Mouse (Mus musculus) embryonic facial prominence, embryonic 15.5 days (tissue): Measurements from ENCODE around the gene Foxd1. TPM values are rescaled to one million over a fixed set of nuclear protein-coding genes. Genes with fewer than 3 reads are reported as not detected.

Experiments used
- ATAC-seq: fragments of 200-750 bp; cut with Nextera tagmentation; 2 replicates; pipeline ENCODE4 v1.8.0; 2017; ENCODE audit warnings: low read depth, moderate TSS enrichment; ENCODE audit not compliant: insufficient number of reproducible peaks, low FRiP score, low TSS enrichment
- H3K27ac ChIP-seq: fragments of 300-500 bp; sonication (generic); replicated peaks from 2 replicates; pipeline ENCODE4 v1.5.1; 2015; ENCODE audit warnings: mild to moderate bottlenecking, inconsistent platforms
- H3K27me3 ChIP-seq: fragments of 300-500 bp; sonication (generic); 2 replicates; pipeline ENCODE4 v1.6.1; 2015; ENCODE audit warnings: inconsistent platforms
- H3K36me3 ChIP-seq: fragments of 300-500 bp; sonication (generic); 2 replicates; pipeline ENCODE4 v1.6.1; 2015; ENCODE audit warnings: mild to moderate bottlenecking, inconsistent platforms
- H3K4me1 ChIP-seq: fragments of 300-500 bp; sonication (generic); 2 replicates; pipeline ENCODE4 v1.6.1; 2015; ENCODE audit warnings: inconsistent platforms
- H3K4me2 ChIP-seq: fragments of 300-500 bp; sonication (generic); replicated peaks from 2 replicates; pipeline ENCODE4 v1.6.1; 2015; ENCODE audit warnings: mild to moderate bottlenecking, inconsistent platforms
- H3K4me3 ChIP-seq: fragments of 300-500 bp; sonication (generic); replicated peaks from 2 replicates; pipeline ENCODE4 v1.5.1; 2015; ENCODE audit warnings: mild to moderate bottlenecking, inconsistent platforms
- H3K9ac ChIP-seq: fragments of 300-500 bp; sonication (generic); 2 replicates; pipeline ENCODE4 v1.6.1; 2015; ENCODE audit warnings: inconsistent platforms
- H3K9me3 ChIP-seq: fragments of 300-500 bp; sonication (generic); replicated peaks from 2 replicates; pipeline ENCODE4 v1.6.1; 2016; ENCODE audit warnings: inconsistent platforms
- WGBS: fragments of 180-500 bp; shearing (Covaris S2); methylation state at CpG from one replicate; pipeline ENCODE4 v1.1.7; 2015; 5-methylcytosine and 5-hydroxymethylcytosine counted together
- polyA plus RNA-seq: library from polyadenylated mRNA; unstranded; fragments of >200 nt; fragmentation: Nextera tagmentation; extraction: Ambion mirVana; gene quantifications from 2 replicates; pipeline ENCODE4 v1.2.1, GENCODE M21; 2015

The Foxd1 gene
- polyA plus RNA-seq, 1 experiment from 2014 or later: 3.1 TPM

GRCm38 (mm10) chr13:98317246-98317677 is 36.8 kb upstream of the Foxd1 start:
- ATAC-seq: no peak; the same call in 1 of the 2 replicates
- Histone ChIP-seq H3K4me1 (peaks cover 16% of the 10 kb centered on the region), H3K9me3 (no peaks in the 10 kb centered on the region), H3K27ac (peak overlapping the region; percentile 92), H3K4me2 (peak overlapping the region; percentile 71), H3K27me3 (no peaks in the 10 kb centered on the region), H3K36me3 (peaks cover 13% of the 10 kb centered on the region; the same call in 1 of the 2 replicates), H3K4me3 (peak overlapping the region; percentile 84), H3K9ac (peak overlapping the region; percentile 98)
- 2% methylated on average over 16 of the region's 16 CpGs for WGBS

- Histone ChIP-seq H3K27ac (no peak overlapping the region), H3K4me1 (peaks cover 16% of the 10 kb centered on the region), H3K4me3 (no peak overlapping the region), H3K27me3 (no peaks in the 10 kb centered on the region), H3K36me3 (peaks cover 10% of the 10 kb centered on the region; the same call in 1 of the 2 replicates), H3K9ac (no peak overlapping the region), H3K4me2 (no peak overlapping the region), H3K9me3 (no peaks in the 10 kb centered on the region)
- WGBS: 83% methylated on average over 6 of the region's 6 CpGs
- ATAC-seq: no peak
Observed at GRCm38 (mm10) chr13:98317911-98318310, 36.1 kb upstream of the Foxd1 start.

GRCm38 (mm10) chr13:98325034-98325433 is 29.0 kb upstream of the Foxd1 start:
- no peak overlapping the region for H3K4me3 ChIP-seq
- WGBS: 35% methylated on average over 11 of the region's 11 CpGs
- H3K9ac ChIP-seq: no peak overlapping the region
- no peaks in the 10 kb centered on the region for H3K36me3 ChIP-seq
- H3K27me3 ChIP-seq: no peaks in the 10 kb centered on the region
- H3K27ac ChIP-seq: no peak overlapping the region
- H3K4me2 ChIP-seq: no peak overlapping the region
- no peak for ATAC-seq
- H3K4me1 ChIP-seq: no peaks in the 10 kb centered on the region
- no peaks in the 10 kb centered on the region for H3K9me3 ChIP-seq

DNA sequence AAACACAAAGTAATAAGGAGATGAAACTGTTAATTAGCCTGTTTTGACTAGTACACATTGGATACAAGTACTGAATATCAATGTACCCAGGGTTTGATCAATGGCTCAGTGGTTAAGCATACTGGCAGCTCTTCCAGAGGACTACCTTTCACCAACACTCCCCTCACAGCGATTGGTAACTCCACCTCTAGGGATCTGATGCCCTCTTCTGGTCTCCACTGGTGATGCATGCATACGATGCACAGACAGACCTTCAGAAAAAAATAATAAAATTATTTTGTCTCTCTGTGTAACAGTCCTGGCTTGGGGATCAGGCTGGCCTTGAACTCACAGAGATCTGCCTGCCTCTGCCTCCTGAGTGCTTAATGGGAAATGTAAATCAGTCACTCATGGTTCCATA is 21.9 kb upstream of the Foxd1 start:
- ATAC-seq: no peak
- WGBS: 45% methylated on average over 2 of the region's 2 CpGs

GRCm38 (mm10) chr13:98336205-98336604 is 17.8 kb upstream of the Foxd1 start:
- no peak overlapping the region for H3K4me2 ChIP-seq
- no peaks in the 10 kb centered on the region for H3K36me3 ChIP-seq
- ATAC-seq: no peak
- H3K27ac ChIP-seq: no peak overlapping the region
- H3K9me3 ChIP-seq: no peaks in the 10 kb centered on the region
- 0 out of 2 replicates have a peak, but pooled peaks cover 9% of the 10 kb centered on the region for H3K27me3 ChIP-seq
- no peak overlapping the region for H3K4me3 ChIP-seq
- no peaks in the 10 kb centered on the region for H3K4me1 ChIP-seq
- 53% methylated on average over 1 of the region's 1 CpGs for WGBS
- no peak overlapping the region for H3K9ac ChIP-seq

More for the DNA sequence above, 21.9 kb upstream of the Foxd1 start:
- Histone ChIP-seq H3K4me3 (no peak overlapping the region), H3K27ac (no peak overlapping the region), H3K9ac (no peak overlapping the region), H3K4me2 (no peak overlapping the region), H3K27me3 (no peaks in the 10 kb centered on the region), H3K4me1 (no peaks in the 10 kb centered on the region), H3K36me3 (no peaks in the 10 kb centered on the region), H3K9me3 (no peaks in the 10 kb centered on the region)

DNA sequence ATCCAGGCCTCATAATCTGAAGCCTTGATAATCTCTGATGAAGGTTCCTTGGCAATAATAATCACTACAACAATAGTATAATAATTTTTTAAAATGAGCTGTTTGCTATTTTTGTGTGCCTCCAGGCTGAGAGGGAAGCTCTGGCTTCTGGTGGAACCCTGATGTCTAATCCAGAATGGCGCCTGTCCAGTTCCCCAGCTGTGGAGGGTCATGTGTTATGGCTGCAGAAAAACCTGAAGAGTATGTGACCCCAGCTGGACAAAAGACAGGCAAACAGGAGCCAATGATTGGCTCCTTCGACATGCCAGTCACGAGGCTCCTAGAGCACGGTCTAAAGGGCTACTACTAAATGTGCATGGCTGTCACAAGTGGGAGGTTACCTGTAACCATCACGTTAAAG is 13.5 kb upstream of the Foxd1 start:
- Histone ChIP-seq H3K4me1 (no peaks in the 10 kb centered on the region), H3K9me3 (no peaks in the 10 kb centered on the region), H3K4me3 (no peak overlapping the region)

DNA sequence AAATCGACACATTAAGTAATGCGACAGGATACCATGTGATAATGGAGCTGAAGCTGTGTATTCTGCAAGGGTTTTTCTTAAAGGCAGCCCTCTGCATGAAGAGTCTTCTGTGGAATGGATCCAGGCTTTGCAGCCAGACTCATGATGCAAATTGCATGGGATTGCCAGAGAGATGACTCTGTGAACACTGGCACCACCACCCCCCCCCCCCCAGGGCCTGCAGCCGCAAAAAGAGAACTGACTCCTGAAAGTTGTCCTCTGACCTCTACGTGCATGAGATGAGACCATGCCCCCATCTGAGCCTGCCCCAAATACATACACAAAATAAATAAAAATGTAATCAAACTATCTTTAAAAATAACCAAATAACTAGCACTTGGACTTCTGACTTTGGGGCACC is 4.6 kb upstream of the Foxd1 start:
- Histone ChIP-seq H3K4me3 (no peak overlapping the region), H3K27me3 (peaks cover 63% of the 10 kb centered on the region)

More for the DNA sequence above, 13.5 kb upstream of the Foxd1 start:
- no peak for ATAC-seq
- no peak overlapping the region for H3K27ac ChIP-seq
- H3K9ac ChIP-seq: no peak overlapping the region
- WGBS: 65% methylated on average over 5 of the region's 5 CpGs
- peaks cover 16% of the 10 kb centered on the region for H3K27me3 ChIP-seq
- no peak overlapping the region for H3K4me2 ChIP-seq
- H3K36me3 ChIP-seq: no peaks in the 10 kb centered on the region

DNA sequence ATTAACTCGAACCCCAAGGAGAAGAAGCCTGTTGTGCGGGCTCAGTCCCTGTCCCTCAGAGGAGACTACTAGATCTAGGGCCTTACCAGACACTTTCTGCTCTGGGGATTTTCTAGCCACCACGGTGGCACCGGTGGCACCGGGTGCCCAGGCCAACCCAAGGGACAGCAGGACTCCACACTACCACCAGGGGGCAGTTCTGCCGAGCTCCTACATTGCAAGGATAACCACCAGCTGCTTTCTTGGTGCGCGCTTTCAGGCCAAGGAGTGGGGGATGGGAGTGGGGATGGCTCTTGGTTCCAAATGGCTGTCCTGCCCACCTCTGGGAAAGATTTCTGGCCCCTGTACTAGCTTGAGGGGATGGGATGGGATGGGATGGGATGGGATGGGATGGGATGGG is 2.5 kb upstream of the Foxd1 start:
- Histone ChIP-seq H3K9ac (no peak overlapping the region), H3K4me2 (no peak overlapping the region), H3K9me3 (no peaks in the 10 kb centered on the region), H3K4me3 (no peak overlapping the region), H3K4me1 (peaks cover 24% of the 10 kb centered on the region), H3K27me3 (peaks cover 72% of the 10 kb centered on the region), H3K36me3 (no peaks in the 10 kb centered on the region), H3K27ac (no peak overlapping the region)
- WGBS: 19% methylated on average over 8 of the region's 8 CpGs
- no peak for ATAC-seq

More for the DNA sequence above, 4.6 kb upstream of the Foxd1 start:
- H3K4me2 ChIP-seq: no peak overlapping the region
- H3K9me3 ChIP-seq: no peaks in the 10 kb centered on the region
- no peaks in the 10 kb centered on the region for H3K36me3 ChIP-seq
- no peak overlapping the region for H3K9ac ChIP-seq
- ATAC-seq: no peak
- 58% methylated on average over 4 of the region's 4 CpGs for WGBS
- H3K27ac ChIP-seq: no peak overlapping the region
- peaks cover 11% of the 10 kb centered on the region for H3K4me1 ChIP-seq

- peaks cover 78% of the 10 kb centered on the region for H3K27me3 ChIP-seq
- H3K36me3 ChIP-seq: no peaks in the 10 kb centered on the region
- no peak overlapping the region for H3K4me3 ChIP-seq
- no peak overlapping the region for H3K4me2 ChIP-seq
- no peaks in the 10 kb centered on the region for H3K9me3 ChIP-seq
- ATAC-seq: no peak
- 10% methylated on average over 14 of the region's 14 CpGs for WGBS
- peaks cover 24% of the 10 kb centered on the region for H3K4me1 ChIP-seq
- H3K9ac ChIP-seq: no peak overlapping the region
- no peak overlapping the region for H3K27ac ChIP-seq
Observed at GRCm38 (mm10) chr13:98352381-98352975, 1.6 kb upstream of the Foxd1 start.

GRCm38 (mm10) chr13:98353709-98354089 is 343 bp upstream of the Foxd1 start:
- Histone ChIP-seq H3K9ac (no peak overlapping the region), H3K4me1 (peaks cover 24% of the 10 kb centered on the region), H3K9me3 (no peaks in the 10 kb centered on the region), H3K4me2 (peak overlapping the region; percentile 77), H3K4me3 (peak overlapping the region; percentile 45), H3K27ac (no peak overlapping the region), H3K27me3 (peaks cover 88% of the 10 kb centered on the region), H3K36me3 (no peaks in the 10 kb centered on the region)
- ATAC-seq: no peak
- WGBS: 2% methylated on average over 13 of the region's 13 CpGs

GRCm38 (mm10) chr13:98354871-98355558 is 973 bp downstream of the Foxd1 start:
- Histone ChIP-seq H3K4me1 (peaks cover 24% of the 10 kb centered on the region), H3K9me3 (no peaks in the 10 kb centered on the region), H3K36me3 (no peaks in the 10 kb centered on the region), H3K4me2 (peak overlapping the region; percentile 77), H3K27ac (peak overlapping the region; percentile 49; the same call in 1 of the 2 replicates), H3K9ac (peak overlapping the region; percentile 15), H3K4me3 (peak overlapping the region; percentile 45), H3K27me3 (peaks cover 88% of the 10 kb centered on the region)
- peak; percentile 40 for ATAC-seq
- WGBS: under 1% methylated on average over 99 of the region's 102 CpGs
